Mouse (Mus musculus): Measurements from ENCODE around the gene Sema4d. TPM values are rescaled to one million over a fixed set of nuclear protein-coding genes. Genes with fewer than 3 reads are reported as not detected.
A peak's percentile ranks its signal among the peaks of the same experiment; 100 is the strongest.

The Sema4d gene
- polyA plus RNA-seq, 1 experiment from 2014 or later = 3.9 TPM

DNA sequence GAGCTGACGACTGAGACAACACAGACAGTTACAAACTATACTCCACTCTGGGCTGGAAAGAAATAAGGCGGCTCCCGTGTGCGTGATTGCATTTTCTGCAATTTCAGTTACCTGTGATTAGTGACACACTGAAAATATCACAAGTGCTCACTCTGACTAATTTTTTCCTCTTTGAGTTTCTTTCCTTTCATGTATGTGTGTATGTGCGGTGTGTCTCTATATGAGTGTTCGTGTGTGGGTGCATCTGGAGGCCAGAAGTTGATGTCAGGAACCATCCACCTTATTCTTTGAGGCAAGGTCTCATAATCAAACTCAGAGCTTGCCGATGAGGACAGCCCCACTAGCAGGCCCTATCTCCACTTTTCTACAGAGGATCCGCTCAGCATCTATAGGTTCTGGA is 81.5 kb downstream of the Sema4d start:
- Histone ChIP-seq H3K4me2 (ENCODE audit: low read depth, low read length) (no peak overlapping the region), H3K9me3 (ENCODE audit: low read length) (no peaks in the 10 kb centered on the region)

DNA sequence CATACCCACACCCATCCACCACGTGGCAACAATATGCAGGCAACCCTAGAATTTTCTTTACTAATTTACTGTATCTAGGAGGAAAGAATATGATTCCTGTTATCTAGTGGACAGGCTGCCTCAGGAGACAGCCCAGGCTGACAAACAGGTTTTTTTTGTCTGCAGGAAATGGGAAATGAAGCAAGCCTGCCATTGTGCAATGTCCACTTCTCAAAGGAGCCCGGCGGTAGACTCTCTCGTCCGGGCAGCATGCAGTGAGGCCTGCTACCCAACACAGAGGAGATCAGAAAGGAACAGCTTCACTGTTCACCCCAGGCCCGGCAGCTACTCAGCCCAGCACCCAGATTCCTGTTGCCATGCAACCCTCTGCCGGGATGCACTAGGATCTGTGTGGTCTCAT is 82.8 kb downstream of the Sema4d start:
- H3K9me3 ChIP-seq (ENCODE audit: low read length) = no peaks in the 10 kb centered on the region
- H3K9ac ChIP-seq (replicated peaks) = no peak overlapping the region
- H3K4me3 ChIP-seq (ENCODE audit: low read depth, low read length) = no peak overlapping the region
- peak; percentile 62 for DNase-seq
- 60% methylated on average over 7 of the region's 7 CpGs for WGBS (ENCODE audit: insufficient replicate concordance)
- H3K36me3 ChIP-seq (replicated peaks; ENCODE audit: insufficient read depth, low read length) = peaks cover 13% of the 10 kb centered on the region
- H3K4me2 ChIP-seq (ENCODE audit: low read depth, low read length) = no peak overlapping the region
- no peak for TF ChIP-seq EP300 (IDR thresholded peaks at IDR 0.05; ENCODE audit: low read depth)
- no peak for TF ChIP-seq CTCF (IDR thresholded peaks at IDR 0.05; ENCODE audit: low read depth)
- H3K27me3 ChIP-seq (ENCODE audit: insufficient read depth, low read length) = no peaks in the 10 kb centered on the region
- no peak; the same call in 1 of the 2 replicates for ATAC-seq
- H3K4me1 ChIP-seq (ENCODE audit: insufficient read depth) = no peaks in the 10 kb centered on the region
- 0 out of 2 replicates have a peak overlapping the region, but pooled peaks have one; percentile 30 for H3K27ac ChIP-seq (ENCODE audit: low read depth)

More for the DNA sequence above, 81.5 kb downstream of the Sema4d start:
- Histone ChIP-seq H3K4me1 (ENCODE audit: insufficient read depth) (no peaks in the 10 kb centered on the region), H3K36me3 (replicated peaks; ENCODE audit: insufficient read depth, low read length) (peaks cover 11% of the 10 kb centered on the region), H3K27me3 (ENCODE audit: insufficient read depth, low read length) (no peaks in the 10 kb centered on the region), H3K27ac (ENCODE audit: low read depth) (no peak overlapping the region), H3K4me3 (ENCODE audit: low read depth, low read length) (no peak overlapping the region), H3K9ac (replicated peaks) (no peak overlapping the region)
- DNase-seq = no peak
- TF ChIP-seq CTCF (IDR thresholded peaks at IDR 0.05; ENCODE audit: low read depth) (no peak), EP300 (IDR thresholded peaks at IDR 0.05; ENCODE audit: low read depth) (no peak)
- WGBS (ENCODE audit: insufficient replicate concordance) = 88% methylated on average over 8 of the region's 8 CpGs
- ATAC-seq = no peak

DNA sequence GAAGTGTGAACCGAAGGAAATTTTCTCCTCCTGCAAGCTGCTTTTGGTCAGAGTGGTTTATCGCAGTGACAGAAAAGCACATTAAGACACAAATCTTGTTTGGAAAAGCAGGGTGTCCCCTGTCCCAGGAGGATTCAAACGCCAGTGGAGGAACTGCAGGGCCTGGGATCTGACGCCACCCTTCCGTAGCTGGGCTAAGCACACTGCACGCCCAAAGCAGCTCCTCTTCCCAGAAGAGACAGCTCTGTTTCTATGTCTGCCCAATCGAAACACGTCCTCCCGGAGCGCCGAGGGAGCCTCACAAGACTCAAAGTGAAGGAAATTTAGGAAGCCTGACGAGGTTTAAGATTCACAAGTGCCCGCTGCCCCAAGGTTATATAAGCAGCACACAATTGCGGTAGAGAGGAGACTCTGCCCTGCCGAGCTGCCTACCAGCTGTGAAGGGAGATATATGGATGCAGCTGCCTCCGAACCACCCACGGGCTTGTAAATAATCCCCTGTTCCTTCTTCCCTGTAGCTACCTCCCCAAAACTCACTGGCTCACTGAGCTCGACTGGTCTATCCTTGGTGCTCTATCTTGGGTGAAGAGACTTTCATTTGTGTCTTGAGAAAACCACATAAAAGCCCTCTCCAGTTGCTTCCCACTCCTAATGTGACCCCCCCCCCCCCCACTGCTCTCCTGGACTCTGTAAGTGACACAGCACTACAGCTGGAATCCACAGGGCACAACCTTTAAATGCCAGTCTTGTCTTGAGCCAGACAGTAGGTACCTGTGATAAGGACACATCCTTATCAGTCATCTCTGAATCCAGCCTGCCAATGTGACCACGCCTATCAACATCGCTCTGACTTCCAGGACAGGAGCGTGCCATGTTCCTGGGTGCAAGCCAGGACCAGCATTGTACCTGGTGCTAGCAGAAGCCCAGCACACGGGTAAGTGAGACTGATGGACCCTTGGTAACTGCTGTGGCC is 87.4 kb downstream of the Sema4d start:
- H3K4me2 ChIP-seq (ENCODE audit: low read depth, low read length) = no peak overlapping the region
- WGBS (ENCODE audit: insufficient replicate concordance) = 75% methylated on average over 22 of the region's 22 CpGs
- H3K27ac ChIP-seq (ENCODE audit: low read depth) = no peak overlapping the region
- H3K9me3 ChIP-seq (ENCODE audit: low read length) = no peaks in the 10 kb centered on the region
- no peaks in the 10 kb centered on the region for H3K4me1 ChIP-seq (ENCODE audit: insufficient read depth)
- no peak for ATAC-seq
- DNase-seq = no peak
- no peak overlapping the region for H3K9ac ChIP-seq (replicated peaks)
- TF ChIP-seq EP300 (IDR thresholded peaks at IDR 0.05; ENCODE audit: low read depth) (no peak), CTCF (IDR thresholded peaks at IDR 0.05; ENCODE audit: low read depth) (no peak)
- no peak overlapping the region for H3K4me3 ChIP-seq (ENCODE audit: low read depth, low read length)
- H3K36me3 ChIP-seq (replicated peaks; ENCODE audit: insufficient read depth, low read length) = peaks cover 21% of the 10 kb centered on the region; the same call in 1 of the 2 replicates
- no peaks in the 10 kb centered on the region for H3K27me3 ChIP-seq (ENCODE audit: insufficient read depth, low read length)

DNA sequence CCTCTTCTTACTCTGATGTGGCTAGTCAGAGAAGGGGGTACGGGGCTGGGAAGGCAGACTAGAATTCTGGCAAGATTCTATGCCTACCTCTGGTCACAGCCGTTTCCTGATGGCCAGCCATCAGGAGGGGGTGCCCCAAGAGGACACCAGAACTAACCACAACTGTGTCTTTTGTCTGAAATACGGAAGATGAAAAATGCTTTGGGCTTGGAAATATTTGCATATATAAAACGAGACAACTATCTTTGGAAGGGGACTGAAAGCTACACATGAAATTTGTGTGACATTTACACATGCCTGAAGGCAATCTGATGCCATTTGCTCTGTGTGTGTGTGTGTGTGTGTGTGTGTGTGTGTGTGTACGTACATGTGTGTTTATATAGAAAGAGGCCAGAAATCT is 89.7 kb downstream of the Sema4d start:
- Histone ChIP-seq H3K27ac (ENCODE audit: low read depth) (no peak overlapping the region), H3K9me3 (ENCODE audit: low read length) (no peaks in the 10 kb centered on the region), H3K36me3 (replicated peaks; ENCODE audit: insufficient read depth, low read length) (peaks cover 18% of the 10 kb centered on the region; the same call in 1 of the 2 replicates), H3K9ac (replicated peaks) (no peak overlapping the region), H3K27me3 (ENCODE audit: insufficient read depth, low read length) (no peaks in the 10 kb centered on the region), H3K4me1 (ENCODE audit: insufficient read depth) (no peaks in the 10 kb centered on the region), H3K4me3 (ENCODE audit: low read depth, low read length) (no peak overlapping the region), H3K4me2 (ENCODE audit: low read depth, low read length) (no peak overlapping the region)
- 75% methylated on average over 5 of the region's 5 CpGs for WGBS (ENCODE audit: insufficient replicate concordance)
- no peak for TF ChIP-seq CTCF (IDR thresholded peaks at IDR 0.05; ENCODE audit: low read depth)
- no peak for TF ChIP-seq EP300 (IDR thresholded peaks at IDR 0.05; ENCODE audit: low read depth)
- DNase-seq (no peak), ATAC-seq (no peak)

DNA sequence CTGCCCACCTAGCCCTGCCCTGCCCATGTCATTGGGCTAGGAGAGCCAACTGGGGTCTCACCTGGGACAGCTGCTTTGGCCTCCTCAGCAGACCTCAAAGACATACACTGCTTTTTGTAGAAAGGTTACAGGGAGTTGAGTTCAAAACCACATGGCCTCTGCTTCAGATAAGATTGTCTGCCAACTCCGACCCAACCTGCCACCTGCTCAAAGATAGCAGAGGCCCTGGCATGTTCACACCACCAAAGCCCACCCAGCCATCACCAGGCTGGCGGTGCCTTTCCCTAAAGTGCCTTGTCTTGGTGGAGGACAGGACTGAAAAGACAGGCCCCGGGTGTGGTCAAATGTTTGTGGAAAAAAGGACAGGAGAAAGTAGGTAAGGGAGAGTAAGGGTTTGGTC is 95.2 kb downstream of the Sema4d start:
- H3K27me3 ChIP-seq (ENCODE audit: insufficient read depth, low read length) = no peaks in the 10 kb centered on the region
- peak; percentile 25; the same call in 1 of the 2 replicates for ATAC-seq
- no peak overlapping the region; the same call in 1 of the 2 replicates for H3K4me2 ChIP-seq (ENCODE audit: low read depth, low read length)
- WGBS (ENCODE audit: insufficient replicate concordance) = 63% methylated on average over 3 of the region's 3 CpGs
- H3K4me1 ChIP-seq (ENCODE audit: insufficient read depth) = no peaks in the 10 kb centered on the region
- DNase-seq = no peak
- H3K9me3 ChIP-seq (ENCODE audit: low read length) = no peaks in the 10 kb centered on the region
- H3K36me3 ChIP-seq (replicated peaks; ENCODE audit: insufficient read depth, low read length) = peaks cover 11% of the 10 kb centered on the region; the same call in 1 of the 2 replicates
- TF ChIP-seq EP300 (IDR thresholded peaks at IDR 0.05; ENCODE audit: low read depth) = no peak
- no peak for TF ChIP-seq CTCF (IDR thresholded peaks at IDR 0.05; ENCODE audit: low read depth)
- no peak overlapping the region for H3K4me3 ChIP-seq (ENCODE audit: low read depth, low read length)
- H3K9ac ChIP-seq (replicated peaks) = no peak overlapping the region
- no peak overlapping the region for H3K27ac ChIP-seq (ENCODE audit: low read depth)

DNA sequence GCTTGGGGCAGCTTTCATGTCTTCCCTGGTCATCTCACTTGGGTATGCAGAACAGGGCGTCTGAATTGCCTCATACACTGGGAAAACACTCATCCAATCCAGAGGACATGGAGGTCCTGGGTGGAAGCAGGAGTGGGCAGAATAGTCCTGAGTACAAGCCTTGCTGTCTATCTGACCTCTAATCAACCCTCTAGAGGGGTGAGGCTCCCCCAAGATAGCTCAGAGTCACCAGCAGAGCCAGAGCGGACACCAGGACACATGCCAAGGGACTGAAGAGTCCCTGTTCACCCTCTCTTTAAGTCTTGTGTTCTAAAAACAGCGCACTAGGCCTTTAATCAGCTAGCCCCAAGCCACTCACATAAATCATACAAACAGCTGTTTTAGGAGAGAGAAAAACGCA is 95.7 kb downstream of the Sema4d start:
- TF ChIP-seq EP300 (IDR thresholded peaks at IDR 0.05; ENCODE audit: low read depth) = no peak
- no peak for TF ChIP-seq CTCF (IDR thresholded peaks at IDR 0.05; ENCODE audit: low read depth)
- Histone ChIP-seq H3K4me2 (ENCODE audit: low read depth, low read length) (no peak overlapping the region), H3K27ac (ENCODE audit: low read depth) (no peak overlapping the region), H3K27me3 (ENCODE audit: insufficient read depth, low read length) (no peaks in the 10 kb centered on the region), H3K9me3 (ENCODE audit: low read length) (no peaks in the 10 kb centered on the region), H3K9ac (replicated peaks) (no peak overlapping the region), H3K4me3 (ENCODE audit: low read depth, low read length) (no peak overlapping the region), H3K4me1 (ENCODE audit: insufficient read depth) (no peaks in the 10 kb centered on the region), H3K36me3 (replicated peaks; ENCODE audit: insufficient read depth, low read length) (peaks cover 7% of the 10 kb centered on the region; the same call in 1 of the 2 replicates)
- WGBS (ENCODE audit: insufficient replicate concordance) = 48% methylated on average over 4 of the region's 4 CpGs
- ATAC-seq (no peak), DNase-seq (no peak)

Data from liver, postnatal 0 days (tissue).